Mouse (Mus musculus): ENCODE results near the gene Lrp5. TPM values are rescaled to one million over a fixed set of nuclear protein-coding genes. Genes with fewer than 3 reads are reported as not detected.
"Not testable (repeated sequence)": the region's sequence is repeated elsewhere in the genome, so short reads cannot be mapped to it uniquely, and the experiment has no call there.

Gene Lrp5
- polyA plus RNA-seq, 1 experiment from 2014 or later: 3.2 TPM

DNA sequence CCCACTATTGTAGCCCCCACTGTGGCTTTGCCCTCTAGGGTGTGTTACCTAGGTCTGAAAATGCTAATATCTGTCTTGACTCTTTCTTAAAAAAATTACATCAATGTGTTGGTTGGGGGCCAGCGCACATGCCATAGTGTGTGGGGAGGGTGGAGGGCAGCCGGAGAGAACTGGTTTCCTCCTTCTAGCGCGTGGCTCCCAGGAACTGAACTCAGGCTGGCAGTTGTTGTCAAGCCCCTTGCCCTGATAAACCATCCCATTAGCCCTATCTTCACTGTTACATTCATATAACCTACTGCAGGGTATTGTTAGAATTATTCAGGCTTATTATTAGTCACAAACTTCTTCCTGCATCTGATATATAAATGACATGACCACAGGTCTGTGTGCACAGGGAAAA, 96.4 kb downstream of the Lrp5 start:
- H3K36me3 ChIP-seq: peaks cover 50% of the 10 kb centered on the region

DNA sequence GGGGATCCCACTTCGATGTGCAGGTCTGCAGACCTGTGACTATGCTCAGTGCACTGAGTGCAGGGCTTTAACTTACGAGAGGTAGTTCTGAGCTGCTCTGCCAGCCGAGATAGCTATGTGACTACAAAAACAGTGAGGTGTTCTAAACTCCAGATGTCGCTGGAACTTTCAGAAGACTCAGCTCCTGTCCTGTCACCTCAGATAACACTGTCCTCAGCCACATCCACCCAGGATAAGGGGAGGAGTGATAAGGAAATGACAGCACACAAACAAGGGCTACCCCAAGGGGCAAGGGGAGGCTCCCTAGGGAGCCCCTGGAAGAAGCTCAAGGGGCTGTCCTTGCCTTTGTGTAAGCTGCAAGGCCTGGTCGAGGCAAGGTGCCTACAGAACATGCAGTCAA, 96.8 kb downstream of the Lrp5 start:
- no peak overlapping the region for H3K4me2 ChIP-seq (replicated peaks)
- ATAC-seq (ENCODE audit: low FRiP score, low read depth): no peak
- H3K9ac ChIP-seq (replicated peaks): no peak overlapping the region
- no peaks in the 10 kb centered on the region for H3K9me3 ChIP-seq
- H3K27me3 ChIP-seq: no peaks in the 10 kb centered on the region
- H3K4me1 ChIP-seq: no peaks in the 10 kb centered on the region
- WGBS: 87% methylated on average over 5 of the region's 5 CpGs
- no peak overlapping the region for H3K4me3 ChIP-seq
- H3K36me3 ChIP-seq: peaks cover 46% of the 10 kb centered on the region
- H3K27ac ChIP-seq (replicated peaks): no peak overlapping the region

More for the DNA sequence above, 96.4 kb downstream of the Lrp5 start:
- Histone ChIP-seq H3K4me1 (no peaks in the 10 kb centered on the region), H3K4me3 (no peak overlapping the region), H3K27ac (replicated peaks) (no peak overlapping the region), H3K9ac (replicated peaks) (no peak overlapping the region), H3K4me2 (replicated peaks) (no peak overlapping the region), H3K9me3 (no peaks in the 10 kb centered on the region), H3K27me3 (no peaks in the 10 kb centered on the region)
- whole genome bisulfite sequencing: 93% methylated on average over 4 of the region's 4 CpGs
- ATAC-seq (ENCODE audit: low FRiP score, low read depth): no peak

GRCm38 (mm10) chr19:3587729-3588128, 98.6 kb downstream of the Lrp5 start:
- not testable (repeated sequence) for H3K4me2 ChIP-seq (replicated peaks); H3K27me3 ChIP-seq; H3K4me1 ChIP-seq; H3K9me3 ChIP-seq; H3K9ac ChIP-seq (replicated peaks); H3K4me3 ChIP-seq; ATAC-seq (ENCODE audit: low FRiP score, low read depth); H3K27ac ChIP-seq (replicated peaks)
- peaks cover 28% of the 10 kb centered on the region for H3K36me3 ChIP-seq
- 97% methylated on average over 5 of the region's 5 CpGs for WGBS

DNA sequence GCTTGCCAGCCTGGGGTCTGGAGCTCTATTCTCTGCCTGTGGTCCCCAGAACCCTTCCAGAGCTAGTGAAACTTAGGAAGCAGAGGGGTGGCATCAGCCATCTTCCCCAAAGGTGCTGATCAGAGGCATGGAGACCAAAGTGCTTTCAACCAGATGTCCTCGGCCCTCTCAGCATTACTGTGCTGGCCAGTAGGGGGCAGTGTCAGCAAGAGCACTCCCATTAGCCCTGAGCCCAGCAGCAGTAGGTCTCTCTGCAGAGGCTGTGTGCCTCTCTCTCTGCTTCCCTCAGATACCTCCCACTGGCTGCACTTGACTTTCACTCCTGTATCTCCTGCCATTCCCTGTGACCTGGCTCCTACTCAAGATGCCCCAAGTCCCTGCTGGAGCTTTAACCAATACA, 99.8 kb downstream of the Lrp5 start:
- H3K4me3 ChIP-seq: no peak overlapping the region
- H3K36me3 ChIP-seq: peaks cover 27% of the 10 kb centered on the region
- ATAC-seq (ENCODE audit: low FRiP score, low read depth): no peak
- 41% methylated on average over 1 of the region's 1 CpGs for WGBS
- no peak overlapping the region for H3K27ac ChIP-seq (replicated peaks)
- no peaks in the 10 kb centered on the region for H3K27me3 ChIP-seq
- H3K9me3 ChIP-seq: no peaks in the 10 kb centered on the region
- no peak overlapping the region for H3K9ac ChIP-seq (replicated peaks)
- H3K4me2 ChIP-seq (replicated peaks): no peak overlapping the region
- H3K4me1 ChIP-seq: no peaks in the 10 kb centered on the region

GRCm38 (mm10) chr19:3586026-3586425, 100.3 kb downstream of the Lrp5 start:
- Histone ChIP-seq H3K27ac (replicated peaks) (no peak overlapping the region), H3K36me3 (peaks cover 22% of the 10 kb centered on the region; the same call in 1 of the 2 replicates)
- ATAC-seq (ENCODE audit: low FRiP score, low read depth): no peak

DNA sequence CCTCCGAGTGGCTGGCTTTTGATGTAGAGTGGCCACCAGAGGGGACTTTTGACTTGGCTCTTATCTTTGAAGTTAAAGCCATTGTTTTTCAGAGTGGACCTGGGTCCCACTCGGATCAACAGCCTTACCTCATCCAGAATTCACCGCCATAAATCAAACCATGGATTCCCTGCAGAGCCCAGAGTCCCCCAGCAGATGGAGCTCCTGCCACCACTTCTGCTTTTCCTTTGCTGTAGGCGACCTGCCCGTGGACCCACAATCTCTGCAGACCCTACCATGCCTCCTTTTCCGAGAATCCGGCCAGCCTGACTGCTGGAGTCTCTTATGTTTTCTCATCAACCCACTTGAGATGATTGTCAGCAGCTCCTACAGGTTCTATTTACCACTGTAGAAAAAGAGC, 105.0 kb downstream of the Lrp5 start:
- Histone ChIP-seq H3K27me3 (no peaks in the 10 kb centered on the region), H3K4me3 (no peak overlapping the region), H3K27ac (replicated peaks) (no peak overlapping the region), H3K9me3 (no peaks in the 10 kb centered on the region), H3K4me1 (peaks cover 11% of the 10 kb centered on the region; the same call in 1 of the 2 replicates), H3K9ac (replicated peaks) (no peak overlapping the region), H3K36me3 (no peaks in the 10 kb centered on the region), H3K4me2 (replicated peaks) (no peak overlapping the region)
- no peak for ATAC-seq (ENCODE audit: low FRiP score, low read depth)
- 26% methylated on average over 7 of the region's 7 CpGs for WGBS

More at GRCm38 (mm10) chr19:3586026-3586425, 100.3 kb downstream of the Lrp5 start:
- H3K9me3 ChIP-seq: no peaks in the 10 kb centered on the region
- no peak overlapping the region for H3K9ac ChIP-seq (replicated peaks)
- H3K4me2 ChIP-seq (replicated peaks): no peak overlapping the region
- no peaks in the 10 kb centered on the region for H3K27me3 ChIP-seq
- 93% methylated on average over 9 of the region's 9 CpGs for WGBS
- H3K4me1 ChIP-seq: no peaks in the 10 kb centered on the region
- no peak overlapping the region for H3K4me3 ChIP-seq

DNA sequence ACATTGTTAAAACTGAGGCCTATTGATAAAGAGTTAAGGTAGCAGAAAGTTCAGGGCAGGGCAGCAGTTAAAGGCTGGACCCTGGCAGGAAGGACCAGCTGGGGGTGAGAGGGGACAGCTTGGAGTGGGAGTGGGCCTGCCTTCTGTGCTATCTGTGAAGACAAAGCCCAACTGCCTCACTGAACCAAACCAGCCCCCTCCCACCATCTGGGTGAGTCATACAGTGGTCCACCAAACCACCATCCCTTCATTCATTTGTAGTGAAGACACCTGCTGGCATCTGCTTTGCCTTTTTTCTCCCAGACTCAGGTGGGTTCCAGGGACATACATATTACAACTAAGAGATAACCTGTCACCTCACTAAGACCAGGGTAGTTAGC, 108.5 kb downstream of the Lrp5 start:
- H3K27ac ChIP-seq (replicated peaks): no peak overlapping the region
- no peak overlapping the region for H3K4me2 ChIP-seq (replicated peaks)
- no peaks in the 10 kb centered on the region for H3K9me3 ChIP-seq
- H3K27me3 ChIP-seq: no peaks in the 10 kb centered on the region
- peaks cover 28% of the 10 kb centered on the region for H3K4me1 ChIP-seq
- H3K4me3 ChIP-seq: no peak overlapping the region
- no peak overlapping the region for H3K9ac ChIP-seq (replicated peaks)
- ATAC-seq (ENCODE audit: low FRiP score, low read depth): no peak
- no peaks in the 10 kb centered on the region for H3K36me3 ChIP-seq

DNA sequence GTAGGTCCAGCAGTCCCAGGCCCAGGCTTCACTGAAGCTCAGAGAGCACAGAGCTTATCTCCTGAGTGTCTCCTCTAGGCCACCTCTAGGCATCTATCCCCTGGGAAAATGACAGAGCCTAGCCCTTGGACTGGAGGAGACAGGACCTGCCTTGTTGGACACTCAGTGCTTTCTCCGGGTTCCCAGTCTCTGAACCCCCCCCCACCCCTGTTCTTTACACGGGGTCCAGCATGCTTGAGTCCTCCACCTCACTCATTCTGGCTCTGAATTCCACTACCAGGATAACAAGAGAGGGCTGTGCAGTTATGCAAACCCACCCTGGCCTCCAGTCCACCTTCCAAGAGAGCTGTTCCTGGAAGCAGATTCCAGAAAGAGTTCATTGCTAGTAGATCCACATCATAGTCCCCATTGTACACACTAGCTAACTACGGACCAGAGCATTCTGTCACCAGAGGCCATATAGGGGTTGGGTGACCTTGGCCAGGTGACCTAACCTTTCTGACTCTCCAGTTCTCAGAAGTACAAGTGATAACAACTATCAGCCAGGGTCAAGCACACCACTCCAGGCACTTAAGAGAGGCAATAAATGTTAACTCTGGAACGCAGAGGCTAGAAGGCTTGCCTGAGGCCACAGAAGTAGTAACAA, 109.0 kb downstream of the Lrp5 start:
- peak overlapping the region; percentile 47; the same call in 1 of the 2 replicates for H3K4me2 ChIP-seq (replicated peaks)

DNA sequence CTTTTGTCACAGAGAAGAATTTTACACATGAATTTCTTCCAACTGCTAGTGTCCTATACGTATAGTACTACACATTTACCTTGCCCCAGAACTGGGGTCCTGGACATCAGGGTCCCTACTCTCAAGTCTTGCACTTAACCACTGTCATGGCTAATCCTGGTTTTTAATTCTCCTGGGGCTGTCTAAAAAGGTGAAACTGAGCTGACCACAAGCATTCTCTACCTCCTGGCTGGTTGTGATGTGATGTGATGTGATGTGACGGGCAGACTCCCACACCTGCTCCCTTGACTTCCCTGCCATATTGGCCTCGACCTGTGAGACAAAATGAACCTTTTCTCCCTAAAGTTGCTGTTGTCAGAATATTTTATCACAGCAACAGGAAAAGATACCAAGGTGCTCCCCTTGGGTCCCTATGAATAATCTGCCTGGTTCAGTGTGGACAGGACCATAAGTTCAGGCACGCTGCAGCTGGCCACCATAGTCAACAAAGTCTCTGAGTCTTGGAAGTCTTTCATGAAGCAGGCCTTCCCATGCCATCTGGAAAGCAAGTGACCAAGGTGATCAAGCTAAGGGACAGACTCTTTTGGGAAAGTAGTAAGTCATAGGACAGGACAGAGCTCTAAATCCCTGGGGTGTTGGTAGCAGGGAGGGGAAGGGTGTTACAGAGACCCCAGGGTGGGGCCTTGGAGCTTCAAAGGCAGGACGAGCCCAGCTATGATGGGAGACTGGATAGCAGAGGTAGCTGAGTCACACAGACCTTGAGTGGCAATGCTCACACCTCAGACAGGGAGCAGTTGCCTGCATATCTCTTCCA, 109.7 kb downstream of the Lrp5 start:
- no peaks in the 10 kb centered on the region for H3K27me3 ChIP-seq
- peaks cover 28% of the 10 kb centered on the region for H3K4me1 ChIP-seq
- H3K36me3 ChIP-seq: no peaks in the 10 kb centered on the region
- H3K9me3 ChIP-seq: no peaks in the 10 kb centered on the region
- H3K9ac ChIP-seq (replicated peaks): no peak overlapping the region
- 68% methylated on average over 5 of the region's 5 CpGs for WGBS
- H3K4me2 ChIP-seq (replicated peaks): peak overlapping the region; percentile 47
- H3K4me3 ChIP-seq: peak overlapping the region; percentile 92
- H3K27ac ChIP-seq (replicated peaks): peak overlapping the region; percentile 95
- ATAC-seq (ENCODE audit: low FRiP score, low read depth): peak; percentile 4; the same call in 1 of the 2 replicates

More for the DNA sequence above, 109.0 kb downstream of the Lrp5 start:
- Histone ChIP-seq H3K27me3 (no peaks in the 10 kb centered on the region), H3K9ac (replicated peaks) (no peak overlapping the region), H3K4me3 (no peak overlapping the region), H3K36me3 (no peaks in the 10 kb centered on the region), H3K4me1 (peaks cover 28% of the 10 kb centered on the region), H3K27ac (replicated peaks) (no peak overlapping the region), H3K9me3 (no peaks in the 10 kb centered on the region)
- WGBS: 93% methylated on average over 4 of the region's 4 CpGs
- no peak for ATAC-seq (ENCODE audit: low FRiP score, low read depth)

DNA sequence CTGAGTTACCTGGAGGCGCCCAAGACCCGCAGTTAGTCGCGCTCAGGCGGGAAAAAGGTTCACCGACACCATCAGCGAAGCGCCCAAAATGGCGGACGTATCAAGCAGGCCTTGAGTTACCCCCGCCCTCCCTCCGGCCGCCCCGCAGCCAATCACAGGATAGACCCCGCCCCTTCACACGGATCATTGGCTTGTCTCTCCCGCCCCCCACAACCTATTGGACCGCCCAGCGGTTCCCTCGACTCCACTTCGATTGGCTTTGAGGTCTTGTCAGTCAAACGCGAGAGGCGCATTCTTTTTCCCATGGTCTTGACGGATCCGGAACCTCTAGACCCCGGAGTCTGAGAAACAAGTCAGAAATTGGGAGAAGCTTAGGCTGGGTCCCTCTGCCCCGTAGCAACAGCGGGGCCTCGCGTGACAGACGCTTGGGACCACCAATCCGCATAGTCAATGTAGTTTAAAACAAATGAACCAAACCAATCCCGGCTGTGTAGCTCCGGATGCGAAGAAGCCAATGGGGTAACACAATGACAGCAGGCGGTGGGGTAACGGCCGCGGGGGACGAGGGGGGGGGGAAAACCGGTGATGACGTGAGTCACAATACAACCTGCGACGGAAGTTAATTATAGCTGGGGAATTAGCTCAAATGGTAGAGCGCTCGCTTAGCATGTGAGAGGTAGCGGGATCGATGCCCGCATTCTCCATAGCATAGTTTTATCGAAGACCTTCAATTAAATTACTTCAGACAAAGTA, 110.6 kb downstream of the Lrp5 start, which contains the start of gene Ppp6r3:
TSS of gene Ppp6r3 (minus strand) at position 118 of the 753 bp plus-strand sequence.
- H3K4me3 ChIP-seq: peak within 1 kb of the TSS; percentile 92
- H3K9me3 ChIP-seq: no peaks in the 10 kb centered on the region
- H3K9ac ChIP-seq (replicated peaks): peak within 1 kb of the TSS; percentile 87
- peak; percentile 98 for ATAC-seq (ENCODE audit: low FRiP score, low read depth)
- WGBS: under 1% methylated on average over 51 of the region's 51 CpGs
- peak within 1 kb of the TSS; percentile 95 for H3K27ac ChIP-seq (replicated peaks)
- H3K36me3 ChIP-seq: no peaks in the 10 kb centered on the region
- no peaks in the 10 kb centered on the region for H3K27me3 ChIP-seq
- peak within 1 kb of the TSS; percentile 81 for H3K4me2 ChIP-seq (replicated peaks)
- H3K4me1 ChIP-seq: peaks cover 28% of the 10 kb centered on the region

- Histone ChIP-seq H3K4me2 (replicated peaks) (peak overlapping the region; percentile 81), H3K4me3 (peak overlapping the region; percentile 92), H3K9me3 (no peaks in the 10 kb centered on the region), H3K4me1 (peaks cover 28% of the 10 kb centered on the region), H3K9ac (replicated peaks) (peak overlapping the region; percentile 87), H3K27me3 (no peaks in the 10 kb centered on the region), H3K27ac (replicated peaks) (peak overlapping the region; percentile 95), H3K36me3 (no peaks in the 10 kb centered on the region)
- 1% methylated on average over 43 of the region's 50 CpGs for WGBS
- ATAC-seq (ENCODE audit: low FRiP score, low read depth): peak; percentile 53
Measured at GRCm38 (mm10) chr19:3575276-3575631, 111.1 kb downstream of the Lrp5 start.
